ENCODE assay signal across 9 mouse cellular contexts in genomic region chr11:101469155-101469554, GRCm38 (mm10). TPM values are rescaled to one million over a fixed set of nuclear protein-coding genes. Genes with fewer than 3 reads are reported as not detected.
DNase-seq lines count a peak whose midpoint lies in the region; ATAC-seq and TF ChIP-seq lines count a peak whose summit lies in the region.
"Had no signal": no experiment of that assay in that cellular context is flagged by ENCODE, and none has a peak within 500 bp of the region (broad histone marks: within the 10 kb centered on the region; RNA-seq: fewer than 3 reads in every experiment).

No protein-coding gene starts in this region.

- peaks cover 24% of the 10 kb centered on the region for H3K4me1 ChIP-seq in testis, adult 2 months (ENCODE audit: control insufficient read depth, insufficient read depth, low read length)
- peaks cover 7% of the 10 kb centered on the region for H3K4me1 ChIP-seq in forebrain, postnatal 0 days (ENCODE audit: insufficient read depth)
- H3K4me1 ChIP-seq in liver, embryonic 13.5 days (replicated peaks): peaks cover 54% of the 10 kb centered on the region

- H3K36me3 ChIP-seq in testis, adult 2 months (ENCODE audit: control insufficient read depth, insufficient read depth, low read length): no peaks in the 10 kb centered on the region
- H3K36me3 ChIP-seq in forebrain, postnatal 0 days (ENCODE audit: insufficient read depth): peaks cover 16% of the 10 kb centered on the region
- no peaks in the 10 kb centered on the region for H3K36me3 ChIP-seq in liver, embryonic 13.5 days

- H3K4me3 ChIP-seq in testis, adult 2 months (ENCODE audit: control insufficient read depth, low read depth, low read length): peak overlapping the region; percentile 79; the same call in 1 of the 2 replicates
- H3K4me3 ChIP-seq in forebrain, postnatal 0 days (ENCODE audit: low read depth, low read length): peak overlapping the region; percentile 70
- H3K4me3 ChIP-seq in liver, embryonic 13.5 days (replicated peaks): peak overlapping the region; percentile 74; the same call in 1 of the 2 replicates

- no peak for ATAC-seq in forebrain, postnatal 0 days
- ATAC-seq in liver, embryonic 13.5 days (ENCODE audit: low read depth): no peak
- no peak for ATAC-seq in megakaryocyte progenitor cell, adult 5-6 weeks (replicated peaks; ENCODE audit: poor library complexity)

- no peak for DNase-seq in testis, postnatal 10 days (ENCODE audit: low spot score)
- no peak for DNase-seq in forebrain, postnatal 0 days
- DNase-seq in liver, embryonic 13.5 days: no peak
- DNase-seq in yolk sac, embryonic 10.5 days (ENCODE audit: low spot score): peak; percentile 1
- no peak for DNase-seq in gastrocnemius, postnatal 36 days
- DNase-seq in frontal cortex, postnatal 25 days (ENCODE audit: low spot score in 2 of 2): no peak
- DNase-seq: layer of hippocampus, adult 9-11 months had no signal

- TF ChIP-seq CTCF in testis, adult 2 months (IDR thresholded peaks at IDR 0.05; ENCODE audit: control insufficient read depth, insufficient read depth, insufficient replicate concordance, low read depth, low read length): no peak
- TF ChIP-seq CTCF in forebrain, postnatal 0 days (IDR thresholded peaks at IDR 0.05; ENCODE audit: low read depth): no peak

- 62% methylated on average over 4 of the region's 4 CpGs for whole genome bisulfite sequencing in forebrain, postnatal 0 days
- 54% methylated on average over 4 of the region's 4 CpGs for WGBS in liver, embryonic 13.5 days (ENCODE audit: insufficient replicate concordance)

- intact Hi-C loops in gastrocnemius, postnatal 36 days (cut with DNase I): no loop called here

- TF ChIP-seq POLR2A in testis, adult 2 months (IDR thresholded peaks at IDR 0.05; ENCODE audit: control insufficient read depth, low read depth, low read length): no peak

- no peaks in the 10 kb centered on the region for H3K9me3 ChIP-seq in forebrain, postnatal 0 days (ENCODE audit: low read length)
- H3K9me3 ChIP-seq in liver, embryonic 13.5 days (replicated peaks): no peaks in the 10 kb centered on the region

- no peak overlapping the region for H3K27ac ChIP-seq in testis, adult 2 months (ENCODE audit: control insufficient read depth, insufficient read depth, low read depth, low read length)
- no peak overlapping the region for H3K27ac ChIP-seq in forebrain, postnatal 0 days (ENCODE audit: low read depth, low read length)
- H3K27ac ChIP-seq in liver, embryonic 13.5 days: no peak overlapping the region

- H3K9ac ChIP-seq in forebrain, postnatal 0 days: no peak overlapping the region
- H3K9ac ChIP-seq in liver, embryonic 13.5 days: peak overlapping the region; percentile 75; the same call in 1 of the 2 replicates

- peak overlapping the region; percentile 85 for H3K4me2 ChIP-seq in forebrain, postnatal 0 days (ENCODE audit: low read depth)
- peak overlapping the region; percentile 98 for H3K4me2 ChIP-seq in liver, embryonic 13.5 days

- H3K27me3 ChIP-seq in testis, adult 2 months (ENCODE audit: control insufficient read depth, insufficient read depth, low read length): no peaks in the 10 kb centered on the region
- no peaks in the 10 kb centered on the region for H3K27me3 ChIP-seq in forebrain, postnatal 0 days (ENCODE audit: insufficient read depth, low read length)
- peaks cover 83% of the 10 kb centered on the region for H3K27me3 ChIP-seq in liver, embryonic 13.5 days

RNA-seq across cellular contexts. Expression of gene Vat1, which starts 3.1 kb away (rescaled TPM):
- 40.0 and 43.3 TPM in 2 replicates for polyA plus RNA-seq in testis, adult 2 months (2012; rRNA removed)
- 131 and 174 TPM in 2 replicates for total RNA-seq in forebrain, postnatal 0 days (2014; rRNA removed)
- 73.3 and 92.7 TPM in 2 replicates for polyA plus RNA-seq in forebrain, postnatal 0 days (2015; fragmentation: Nextera tagmentation; extraction: Ambion mirVana)
- 8.8 and 8.9 TPM in 2 replicates for polyA plus RNA-seq in liver, embryonic 13.5 days (2015; fragmentation: Nextera tagmentation; extraction: Ambion mirVana)
- total RNA-seq in gastrocnemius, postnatal 36 days (2021): 10 to 100 TPM; 11.5 to 12.3 TPM
- 83.6 and 92.8 TPM in 2 replicates for total RNA-seq in megakaryocyte progenitor cell, adult 5-6 weeks (2015)
- 47.9 and 50.0 TPM in 2 replicates for total RNA-seq in megakaryocyte progenitor cell, adult 5-6 weeks (2017)

RNA-seq across cellular contexts. Expression of gene Rnd2, which starts 4.4 kb away (rescaled TPM):
- 19.2 and 21.1 TPM in 2 replicates for polyA plus RNA-seq in testis, adult 2 months (2012; rRNA removed)
- total RNA-seq in forebrain, postnatal 0 days (2014; rRNA removed): 61.9 and 71.4 TPM in 2 replicates
- 88.1 and 96.6 TPM in 2 replicates for polyA plus RNA-seq in forebrain, postnatal 0 days (2015; fragmentation: Nextera tagmentation; extraction: Ambion mirVana)
- 3.1 and 3.4 TPM in 2 replicates for polyA plus RNA-seq in liver, embryonic 13.5 days (2015; fragmentation: Nextera tagmentation; extraction: Ambion mirVana)
- 1 to 10 TPM; 2.8 to 3.0 TPM for total RNA-seq in gastrocnemius, postnatal 36 days (2021)
- total RNA-seq in megakaryocyte progenitor cell, adult 5-6 weeks (2015): 2.0 and 3.9 TPM in 2 replicates
- 1.00 and 3.9 TPM in 2 replicates for total RNA-seq in megakaryocyte progenitor cell, adult 5-6 weeks (2017)

RNA-seq across cellular contexts. Expression of gene Ifi35, which starts 20.9 kb away (rescaled TPM):
- 3.2 and 3.6 TPM in 2 replicates for polyA plus RNA-seq in testis, adult 2 months (2012; rRNA removed)
- 3.2 and 5.2 TPM in 2 replicates for total RNA-seq in forebrain, postnatal 0 days (2014; rRNA removed)
- 3.8 and 5.1 TPM in 2 replicates for polyA plus RNA-seq in forebrain, postnatal 0 days (2015; fragmentation: Nextera tagmentation; extraction: Ambion mirVana)
- polyA plus RNA-seq in liver, embryonic 13.5 days (2015; fragmentation: Nextera tagmentation; extraction: Ambion mirVana): 31.4 and 33.0 TPM in 2 replicates
- total RNA-seq in gastrocnemius, postnatal 36 days (2021): 10 to 100 TPM in 1 of 2 experiments, 1 to 10 TPM in 1; 9.1 to 13.0 TPM
- total RNA-seq in megakaryocyte progenitor cell, adult 5-6 weeks (2015): 27.2 and 31.7 TPM in 2 replicates
- 31.1 and 32.6 TPM in 2 replicates for total RNA-seq in megakaryocyte progenitor cell, adult 5-6 weeks (2017)

RNA-seq across cellular contexts. Expression of gene Rpl27, which starts 27.1 kb away (rescaled TPM):
- polyA plus RNA-seq in testis, adult 2 months (2012; rRNA removed): 161 and 224 TPM in 2 replicates
- 785 and 1,503 TPM in 2 replicates for total RNA-seq in forebrain, postnatal 0 days (2014; rRNA removed)
- 274 and 348 TPM in 2 replicates for polyA plus RNA-seq in forebrain, postnatal 0 days (2015; fragmentation: Nextera tagmentation; extraction: Ambion mirVana)
- 344 and 360 TPM in 2 replicates for polyA plus RNA-seq in liver, embryonic 13.5 days (2015; fragmentation: Nextera tagmentation; extraction: Ambion mirVana)
- 10 to 100 TPM; 35.1 to 42.1 TPM for total RNA-seq in gastrocnemius, postnatal 36 days (2021)
- 500 and 587 TPM in 2 replicates for total RNA-seq in megakaryocyte progenitor cell, adult 5-6 weeks (2015)
- 3,389 and 3,728 TPM in 2 replicates for total RNA-seq in megakaryocyte progenitor cell, adult 5-6 weeks (2017)

RNA-seq across cellular contexts. Expression of gene Ptges3l, which starts 44.0 kb away (rescaled TPM):
- polyA plus RNA-seq in testis, adult 2 months (2012; rRNA removed): 34.6 and 39.1 TPM in 2 replicates
- total RNA-seq in forebrain, postnatal 0 days (2014; rRNA removed): 0.62 and 1.8 TPM in 2 replicates
- polyA plus RNA-seq in forebrain, postnatal 0 days (2015; fragmentation: Nextera tagmentation; extraction: Ambion mirVana): 1.2 and 2.4 TPM in 2 replicates
- 0.66 and 1.2 TPM in 2 replicates for polyA plus RNA-seq in liver, embryonic 13.5 days (2015; fragmentation: Nextera tagmentation; extraction: Ambion mirVana)
- 100 to 1,000 TPM in 1 of 2 experiments, 10 to 100 TPM in 1; 83.5 to 111 TPM for total RNA-seq in gastrocnemius, postnatal 36 days (2021)
- 0.17 and 0.42 TPM in 2 replicates for total RNA-seq in megakaryocyte progenitor cell, adult 5-6 weeks (2015)
- total RNA-seq in megakaryocyte progenitor cell, adult 5-6 weeks (2017): 0.71 and 4.1 TPM in 2 replicates

Comparison
In these comparisons a context has a peak if more than half of its experiments do, and no peak if none do; other contexts are left out.
1. RNA of gene Rnd2, which starts 4.4 kb away (total RNA-seq): 61.9 to 71.4 TPM in forebrain, postnatal 0 days; 1.00 to 3.9 TPM in megakaryocyte progenitor cell, adult 5-6 weeks and 2.8 to 3.0 TPM in gastrocnemius, postnatal 36 days; every median in the first group is over 10 times any median in the second.
2. Peak in every context shown above with its lines, with median percentiles within 50 percentile points of each other: H3K4me3 ChIP-seq.